Mouse (Mus musculus) monocyte, adult 59 days (primary cell): ENCODE measurements around the gene Slc25a42. TPM values are rescaled to one million over a fixed set of nuclear protein-coding genes. Genes with fewer than 3 reads are reported as not detected.

Experiments used
- total RNA-seq, 2 experiments: library from RNA; stranded (reverse); gene quantifications; one replicate each; pipeline ENCODE4 v1.2.4; 2023

The Slc25a42 gene
- total RNA-seq: 1 to 10 TPM; 3.1 to 3.6 TPM

DNA sequence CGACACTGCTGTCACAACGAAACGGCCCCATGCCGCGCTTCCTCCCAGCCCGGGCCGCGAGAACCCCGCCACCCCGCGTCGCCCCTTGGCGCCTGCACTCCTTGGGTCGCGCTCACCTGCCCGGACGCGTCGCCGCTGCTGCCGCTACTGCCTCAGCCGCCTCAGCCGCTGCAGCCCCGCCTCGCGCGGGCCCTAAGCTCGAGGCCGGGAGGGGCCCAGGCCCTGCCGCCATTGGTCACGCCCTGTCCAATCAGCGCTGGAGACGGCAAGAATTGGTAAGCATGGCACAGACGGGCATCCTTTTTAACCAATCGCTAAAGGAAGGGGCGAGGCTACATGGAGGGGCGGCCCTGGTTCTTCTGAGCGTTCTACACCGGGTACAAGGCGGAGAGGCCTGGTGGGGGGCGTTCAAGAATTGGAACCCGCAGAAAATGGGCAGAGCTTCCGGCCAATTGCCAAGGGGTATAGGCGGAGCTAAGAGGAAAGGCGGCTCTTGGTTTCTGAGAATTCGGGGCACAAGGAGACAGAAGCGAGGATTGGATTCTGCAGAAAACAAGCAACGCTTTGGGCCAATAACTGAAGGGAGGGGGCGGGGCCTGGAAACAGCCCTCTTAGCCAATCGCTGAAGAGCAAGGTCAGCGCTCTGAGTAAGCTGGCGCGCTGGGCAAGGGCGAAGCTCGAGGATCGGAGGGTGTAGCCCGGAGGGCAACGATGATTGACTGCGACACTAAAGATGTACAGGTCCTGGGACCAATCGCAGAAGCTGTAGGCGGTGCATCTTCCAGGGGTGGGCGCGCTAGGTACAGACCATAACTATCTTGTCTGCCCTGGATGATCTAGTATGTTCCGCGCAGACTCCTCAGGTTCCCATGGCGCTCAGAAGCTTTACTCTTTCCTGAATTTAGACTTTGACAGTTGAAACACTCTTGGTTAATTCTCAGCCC, at the start of gene Slc25a42:
Slc25a42 (minus strand) TSS at position 194 of the 944 bp plus-strand sequence.

DNA sequence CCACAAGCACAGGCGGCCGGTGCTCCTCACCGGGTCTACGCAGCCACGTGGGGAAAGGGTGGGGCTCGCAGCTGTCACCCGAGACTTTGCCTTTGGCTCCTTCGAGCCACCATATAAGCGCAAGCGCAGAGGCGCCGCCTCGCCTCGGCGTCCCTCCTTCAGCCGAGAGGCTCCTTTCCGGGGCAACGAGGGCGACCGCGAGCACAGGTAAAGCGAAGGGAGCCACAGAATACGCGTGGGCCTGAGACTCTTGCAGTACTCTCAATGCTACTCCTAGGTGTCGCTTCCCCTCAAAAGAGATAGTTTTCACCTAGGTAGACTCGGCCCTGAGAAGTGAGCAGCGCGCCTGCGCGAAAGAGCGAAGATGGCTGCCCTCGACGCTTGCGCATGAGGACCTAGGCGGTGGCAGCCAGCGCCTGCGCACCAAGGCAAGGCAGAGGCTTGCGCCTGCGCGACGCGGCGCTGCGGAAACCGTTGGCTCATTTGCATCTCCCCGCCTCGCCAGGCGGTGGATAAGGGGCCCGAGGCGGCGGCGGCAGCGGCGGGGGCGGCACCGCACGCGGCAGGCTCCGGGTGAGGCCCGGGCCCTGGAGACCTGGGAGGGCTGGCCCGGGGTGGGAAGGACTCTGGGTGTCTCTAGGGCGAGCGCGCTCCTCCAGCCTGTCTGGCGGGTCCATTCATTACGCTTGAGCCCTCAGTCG, 22.1 kb upstream of the Slc25a42 start, which contains the start of the genes Sugp2 and Armc6:
Sugp2 (plus strand) TSS at position 147 of the 701 bp plus-strand sequence.
Armc6 (minus strand) TSS at position 387 of the 701 bp plus-strand sequence.

GRCm38 (mm10) chr8:70172043-70172681, 39.9 kb downstream of the Slc25a42 start, which contains the start of gene Tmem161a:
Gene Tmem161a, plus strand, starts transcription at chr8:70172356.

DNA sequence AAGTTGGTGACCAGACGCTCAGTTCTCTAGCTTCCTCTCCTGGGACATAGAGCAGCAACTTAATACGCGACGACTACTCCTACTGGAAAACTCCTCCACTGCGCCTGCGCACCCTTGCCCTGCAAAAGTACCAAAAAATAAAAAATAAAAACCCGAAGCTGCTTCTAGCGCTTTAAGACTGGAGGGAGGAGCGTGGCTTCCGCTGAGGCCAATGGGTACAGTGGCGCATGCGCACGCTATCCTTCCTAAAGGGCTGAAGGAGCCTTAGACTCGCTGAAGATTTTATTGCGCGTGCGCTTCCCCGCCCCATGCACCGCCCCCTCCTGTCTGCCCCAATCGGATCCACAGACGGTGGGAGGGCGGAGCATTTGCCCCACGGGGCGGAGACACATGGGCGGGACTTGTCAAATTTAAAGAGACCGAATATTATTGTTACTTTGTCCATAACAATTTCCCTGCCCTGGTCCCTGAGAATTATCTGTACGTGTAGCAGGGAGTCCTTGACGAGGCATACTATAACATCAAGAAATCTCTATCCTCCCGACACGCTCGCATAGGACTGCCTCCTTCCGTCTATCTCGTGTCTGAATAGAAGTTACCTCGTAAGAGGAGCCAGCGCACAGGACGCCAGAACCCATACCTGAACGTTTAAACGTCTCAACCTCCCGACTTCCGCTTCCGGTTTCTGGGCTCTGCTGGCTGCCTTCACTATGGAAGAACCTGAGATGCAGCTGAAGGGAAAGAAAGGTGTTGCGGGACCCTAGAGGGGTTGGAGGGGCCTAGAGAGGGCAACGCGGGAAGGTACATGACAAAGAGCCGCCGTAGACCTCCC, 72.9 kb downstream of the Slc25a42 start, which contains the start of the genes Rfxank, Borcs8 and Mef2b:
Rfxank (minus strand) TSS at position 129 of the 832 bp plus-strand sequence.
Borcs8 (plus strand) TSS at position 474 of the 832 bp plus-strand sequence.
Mef2b (plus strand) TSS at position 686 of the 832 bp plus-strand sequence.

Other genes with a start within 250 kb of the Slc25a42 start
- 10 to 100 TPM; 71.9 to 72.4 TPM for gene Gatad2a, start 215.9 kb downstream of the Slc25a42 start, total RNA-seq
- 10 to 100 TPM; 90.3 to 90.9 TPM for gene Mau2, start 169.6 kb downstream of the Slc25a42 start, total RNA-seq
- gene Sugp1, start 169.5 kb downstream of the Slc25a42 start, total RNA-seq: 10 to 100 TPM; 31.1 to 32.2 TPM
- gene Tm6sf2, start 139.4 kb downstream of the Slc25a42 start, total RNA-seq: not detected
- gene Hapln4, start 128.8 kb downstream of the Slc25a42 start, total RNA-seq: not detected
- gene Ncan, start 91.4 kb downstream of the Slc25a42 start, total RNA-seq: not detected
- 10 to 100 TPM; 23.5 to 26.6 TPM for gene Nr2c2ap, start 81.0 kb downstream of the Slc25a42 start, total RNA-seq
- 10 to 100 TPM; 16.6 to 16.8 TPM for gene Rfxank, start 73.2 kb downstream of the Slc25a42 start, total RNA-seq
- 10 to 100 TPM; 40.9 to 43.7 TPM for gene Borcs8, start 72.8 kb downstream of the Slc25a42 start, total RNA-seq
- 1 to 10 TPM in 1 of 2 experiments, under 1 TPM in 1; 0.37 to 1.6 TPM for gene Mef2b, start 72.6 kb downstream of the Slc25a42 start, total RNA-seq
- gene Tmem161a, start 39.9 kb downstream of the Slc25a42 start, total RNA-seq: 10 to 100 TPM; 30.3 to 40.8 TPM
- gene Sugp2, start 21.9 kb upstream of the Slc25a42 start, total RNA-seq: 10 to 100 TPM; 32.9 to 34.4 TPM
- gene Armc6, start 22.2 kb upstream of the Slc25a42 start, total RNA-seq: 1 to 10 TPM; 3.6 to 8.7 TPM
- gene Homer3, start 70.5 kb upstream of the Slc25a42 start, total RNA-seq: 10 to 100 TPM; 11.2 to 12.6 TPM
- 10 to 100 TPM; 45.8 to 47.9 TPM for gene Ddx49, start 90.2 kb upstream of the Slc25a42 start, total RNA-seq
- gene Cope, start 90.2 kb upstream of the Slc25a42 start, total RNA-seq: 100 to 1,000 TPM; 162 TPM
- not detected for gene Cers1, start 103.5 kb upstream of the Slc25a42 start, total RNA-seq
- gene Gdf1, start 117.5 kb upstream of the Slc25a42 start, total RNA-seq: not detected
- 10 to 100 TPM; 57.5 to 62.4 TPM for gene Upf1, start 141.0 kb upstream of the Slc25a42 start, total RNA-seq
- 1 to 10 TPM in 1 of 2 experiments, under 1 TPM in 1; 0.97 to 2.9 TPM for gene Comp, start 161.3 kb upstream of the Slc25a42 start, total RNA-seq
- gene Crtc1, start 227.3 kb upstream of the Slc25a42 start, total RNA-seq: 10 to 100 TPM in 1 of 2 experiments, 1 to 10 TPM in 1; 9.7 to 10.2 TPM